Mouse (Mus musculus) heart, adult 2 months (tissue): ENCODE results near the gene Stra8.

ENCODE experiments used
- CTCF ChIP-seq: fragments of 200-600 bp; IDR thresholded peaks from 2 replicates; pipeline ENCODE4 v1.8.1; 2022; ENCODE audit warnings: antibody characterized with exemption, mild to moderate bottlenecking, moderate library complexity
- EP300 ChIP-seq: fragments of 200-500 bp; IDR thresholded peaks from 2 replicates; pipeline ENCODE4 v1.6.1; 2011; ENCODE audit warnings: low read depth, low read length, control low read depth; ENCODE audit not compliant: insufficient read depth
- POLR2A ChIP-seq: fragments of 200-500 bp; IDR thresholded peaks from 2 replicates; pipeline ENCODE4 v1.6.1; 2011; ENCODE audit warnings: mild to moderate bottlenecking, low read depth, low read length, control low read depth; ENCODE audit not compliant: insufficient read depth

GRCm38 (mm10) chr6:34913341-34914040 is 6.5 kb upstream of the Stra8 start:
- TF ChIP-seq CTCF: no peak
- no peak for TF ChIP-seq EP300
- TF ChIP-seq POLR2A: no peak
